Mouse (Mus musculus) limb, embryonic 14.5 days (tissue): ENCODE data around the gene Map7. TPM values are rescaled to one million over a fixed set of nuclear protein-coding genes. Genes with fewer than 3 reads are reported as not detected.
A peak's percentile ranks its signal among the peaks of the same experiment; 100 is the strongest.

Experiments
- ATAC-seq: fragments of 200-750 bp; cut with Nextera tagmentation; 2 replicates; pipeline ENCODE4 v1.8.0; 2017; ENCODE audit warnings: low read depth, moderate number of reproducible peaks, moderate TSS enrichment; ENCODE audit not compliant: low FRiP score
- DNase-seq: peaks from one replicate; pipeline ENCODE4 v3.0.0-alpha.2; 2015; ENCODE audit warnings: low spot score
- H3K27ac ChIP-seq: fragments of 300-500 bp; sonication (generic); replicated peaks from 2 replicates; pipeline ENCODE4 v1.5.1; 2014; ENCODE audit warnings: low read depth, mild to moderate bottlenecking, low read length, moderate library complexity, mixed read lengths
- H3K27me3 ChIP-seq: fragments of 300-500 bp; sonication (generic); 2 replicates; pipeline ENCODE4 v1.6.1; 2014; ENCODE audit warnings: low read length, mixed read lengths; ENCODE audit not compliant: control insufficient read depth, insufficient read depth
- H3K36me3 ChIP-seq: fragments of 300-500 bp; sonication (generic); 2 replicates; pipeline ENCODE4 v1.6.1; 2014; ENCODE audit warnings: mild to moderate bottlenecking, low read length, moderate library complexity, mixed read lengths; ENCODE audit not compliant: control insufficient read depth, insufficient read depth
- H3K4me1 ChIP-seq: fragments of 300-500 bp; sonication (generic); 2 replicates; pipeline ENCODE4 v1.6.1; 2014; ENCODE audit warnings: antibody characterized with exemption, low read length, mixed read lengths; ENCODE audit not compliant: control insufficient read depth, insufficient read depth
- H3K4me2 ChIP-seq: fragments of 300-500 bp; sonication (generic); replicated peaks from 2 replicates; pipeline ENCODE4 v1.6.1; 2014; ENCODE audit warnings: low read depth, mild to moderate bottlenecking, low read length, moderate library complexity; ENCODE audit not compliant: severe bottlenecking
- H3K4me3 ChIP-seq: fragments of 300-500 bp; sonication (generic); replicated peaks from 2 replicates; pipeline ENCODE4 v1.5.1; 2014; ENCODE audit warnings: low read length
- H3K9ac ChIP-seq: fragments of 300-500 bp; sonication (generic); 2 replicates; pipeline ENCODE4 v1.6.1; 2014; ENCODE audit warnings: mild to moderate bottlenecking, low read depth, low read length, moderate library complexity; ENCODE audit not compliant: severe bottlenecking
- H3K9me3 ChIP-seq: fragments of 300-500 bp; sonication (generic); 2 replicates; pipeline ENCODE4 v1.6.1; 2016; ENCODE audit warnings: low read length; ENCODE audit not compliant: control insufficient read depth
- POLR2A ChIP-seq: fragments of 200-500 bp; IDR thresholded peaks from 2 replicates; pipeline ENCODE4 v1.8.0; 2012; ENCODE audit warnings: inconsistent platforms, mild to moderate bottlenecking, moderate library complexity, borderline replicate concordance; ENCODE audit not compliant: insufficient read depth, insufficient read length; ENCODE audit errors: extremely low read depth
- WGBS: fragments of 180-500 bp; shearing (Covaris S2); extraction: QIAGEN DNeasy Blood & Tissue Kit; methylation state at CpG from one replicate; pipeline ENCODE4 v1.1.7; 2014; 5-methylcytosine and 5-hydroxymethylcytosine counted together
- polyA plus RNA-seq, 2 experiments: library from polyadenylated mRNA; depleted of rRNA in 1 of 2; stranded (reverse) in 1 of 2; unstranded in 1 of 2; fragments of >200 nt; fragmentation: Nextera tagmentation in 1 of 2; extraction: Ambion mirVana in 1 of 2; gene quantifications; 2 replicates each; pipeline versions ENCODE4 v1.2.1 to v1.2.3; 2012 to 2014

Map7 gene
- polyA plus RNA-seq, 2 experiments, result 6.2 to 9.7 TPM

DNA sequence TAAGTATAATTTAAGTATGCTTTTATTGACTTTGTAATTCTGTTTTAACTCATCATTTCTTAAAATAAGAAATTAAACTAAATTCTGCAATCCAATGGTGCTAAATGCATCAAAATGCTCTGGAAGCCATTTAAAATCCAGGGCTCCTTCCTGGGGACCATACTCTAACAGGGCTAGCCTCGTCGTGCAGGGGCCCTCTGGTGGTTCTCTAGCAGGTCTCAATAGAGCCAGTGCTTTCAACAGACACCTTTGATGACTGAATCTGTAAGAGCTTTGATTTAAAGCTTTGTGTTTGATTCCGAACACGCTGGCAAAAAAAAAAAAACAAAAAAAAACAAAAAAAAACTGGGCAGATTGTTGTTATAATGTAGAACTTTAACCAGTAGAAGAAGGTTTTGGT, 70.6 kb downstream of the Map7 start:
- 78% methylated on average over 4 of the region's 4 CpGs for WGBS

DNA sequence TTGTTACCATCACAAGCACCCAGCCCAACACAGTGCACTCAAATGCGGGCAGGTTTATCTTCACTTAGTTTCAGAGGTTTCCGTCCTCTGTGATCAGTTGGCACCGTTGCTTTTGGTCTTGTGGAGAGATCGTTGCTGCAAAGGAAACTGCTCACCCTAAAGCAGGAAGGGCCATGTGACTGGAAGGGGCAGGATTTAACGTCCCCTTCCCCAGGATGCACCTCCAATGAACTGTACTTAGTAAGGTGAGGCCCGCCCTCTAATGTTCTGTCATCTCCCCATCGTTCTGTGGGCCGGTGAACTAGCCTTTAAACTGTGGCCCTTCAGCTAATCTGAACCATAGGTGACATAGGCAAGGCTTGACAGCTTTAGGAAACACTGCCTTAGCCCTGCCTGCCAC, 71.3 kb downstream of the Map7 start:
- Histone ChIP-seq H3K9ac (no peak overlapping the region), H3K36me3 (no peaks in the 10 kb centered on the region), H3K9me3 (no peaks in the 10 kb centered on the region), H3K4me1 (no peaks in the 10 kb centered on the region), H3K4me3 (no peak overlapping the region), H3K27me3 (no peaks in the 10 kb centered on the region), H3K4me2 (no peak overlapping the region), H3K27ac (no peak overlapping the region)
- 73% methylated on average over 8 of the region's 8 CpGs for WGBS
- ATAC-seq (no peak), DNase-seq (no peak)
- no peak for TF ChIP-seq POLR2A

More for the DNA sequence above, 70.6 kb downstream of the Map7 start:
- no peak for TF ChIP-seq POLR2A
- ATAC-seq (no peak), DNase-seq (no peak)
- H3K9ac ChIP-seq, result no peak overlapping the region
- H3K4me3 ChIP-seq, result no peak overlapping the region
- H3K27me3 ChIP-seq, result no peaks in the 10 kb centered on the region
- no peak overlapping the region for H3K27ac ChIP-seq
- H3K4me2 ChIP-seq, result no peak overlapping the region
- no peaks in the 10 kb centered on the region for H3K9me3 ChIP-seq
- no peaks in the 10 kb centered on the region for H3K36me3 ChIP-seq
- no peaks in the 10 kb centered on the region for H3K4me1 ChIP-seq

DNA sequence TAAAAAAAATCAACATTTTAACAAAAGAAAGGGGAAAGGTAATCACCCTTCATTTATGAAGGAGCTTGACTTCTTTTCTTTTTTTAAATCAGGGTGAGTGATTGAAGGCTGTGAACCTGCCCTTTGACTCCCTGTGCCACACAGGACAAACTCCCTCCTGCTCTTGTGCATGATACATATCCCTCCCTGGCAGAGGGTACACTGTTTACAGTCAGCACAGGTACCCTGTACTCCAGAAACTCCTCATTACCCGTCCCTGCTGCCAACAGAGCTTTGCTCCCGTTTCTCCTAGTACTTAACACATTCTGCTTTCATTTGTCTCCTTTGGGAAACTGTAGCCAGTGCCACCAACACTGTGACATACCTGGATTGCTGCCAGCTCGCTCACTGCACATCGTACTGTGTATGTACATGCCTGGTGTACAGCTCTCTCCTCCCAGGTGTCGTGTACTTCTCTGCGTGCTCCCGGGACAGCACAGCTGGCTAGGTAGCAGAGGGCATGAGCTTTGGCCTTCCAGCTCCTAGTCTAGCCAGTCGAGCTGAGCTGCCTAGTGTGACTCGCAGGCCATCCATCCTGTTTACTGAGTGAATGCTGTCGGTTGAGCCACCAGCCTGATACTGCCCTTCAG, 72.3 kb downstream of the Map7 start:
- no peak overlapping the region for H3K4me2 ChIP-seq
- no peaks in the 10 kb centered on the region for H3K9me3 ChIP-seq
- ATAC-seq (no peak), DNase-seq (no peak)
- H3K36me3 ChIP-seq, result no peaks in the 10 kb centered on the region
- H3K4me3 ChIP-seq, result no peak overlapping the region
- no peak overlapping the region for H3K27ac ChIP-seq
- TF ChIP-seq POLR2A, result no peak
- no peaks in the 10 kb centered on the region for H3K27me3 ChIP-seq
- WGBS, result 59% methylated on average over 10 of the region's 10 CpGs
- H3K4me1 ChIP-seq, result no peaks in the 10 kb centered on the region
- 0 out of 2 replicates have a peak overlapping the region, but pooled peaks have one; percentile 21 for H3K9ac ChIP-seq

DNA sequence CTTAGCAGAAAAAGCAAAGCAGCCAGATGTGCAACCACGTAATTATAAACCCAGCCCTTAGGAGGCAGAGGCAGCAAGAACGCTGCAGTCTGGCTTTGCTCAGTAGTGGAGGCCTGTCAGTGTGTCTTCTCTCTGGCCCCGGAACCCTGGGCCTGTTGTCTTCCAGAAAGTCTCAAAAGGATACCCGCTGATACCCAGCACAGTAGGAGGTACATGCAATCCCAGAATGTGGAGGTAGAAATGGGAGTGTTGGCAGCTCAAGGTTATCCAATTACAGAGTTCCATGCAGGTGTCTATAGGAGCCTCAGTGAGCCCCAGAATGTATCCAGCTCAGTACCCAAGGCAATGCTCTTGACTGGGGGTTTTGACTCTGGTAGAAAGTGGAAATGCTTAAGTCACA, 73.7 kb downstream of the Map7 start:
- Histone ChIP-seq H3K9me3 (no peaks in the 10 kb centered on the region), H3K4me2 (no peak overlapping the region), H3K36me3 (no peaks in the 10 kb centered on the region), H3K27ac (no peak overlapping the region), H3K4me3 (no peak overlapping the region), H3K4me1 (no peaks in the 10 kb centered on the region), H3K9ac (no peak overlapping the region), H3K27me3 (no peaks in the 10 kb centered on the region)
- no peak for ATAC-seq
- DNase-seq, result no peak
- 77% methylated on average over 4 of the region's 4 CpGs for WGBS
- no peak for TF ChIP-seq POLR2A

GRCm38 (mm10) chr10:20226728-20227127, 78.5 kb downstream of the Map7 start:
- TF ChIP-seq POLR2A, result no peak
- Histone ChIP-seq H3K4me3 (no peak overlapping the region), H3K27me3 (no peaks in the 10 kb centered on the region), H3K36me3 (no peaks in the 10 kb centered on the region), H3K9ac (no peak overlapping the region), H3K9me3 (no peaks in the 10 kb centered on the region), H3K4me2 (no peak overlapping the region), H3K27ac (no peak overlapping the region), H3K4me1 (no peaks in the 10 kb centered on the region)
- ATAC-seq, result no peak
- 80% methylated on average over 4 of the region's 4 CpGs for WGBS
- DNase-seq, result no peak
